Mouse (Mus musculus): ENCODE results near the gene Hoxa2. TPM values are rescaled to one million over a fixed set of nuclear protein-coding genes. Genes with fewer than 3 reads are reported as not detected.

The Hoxa2 gene
- polyA plus RNA-seq, 1 experiment from 2014 or later: 7.0 TPM

DNA sequence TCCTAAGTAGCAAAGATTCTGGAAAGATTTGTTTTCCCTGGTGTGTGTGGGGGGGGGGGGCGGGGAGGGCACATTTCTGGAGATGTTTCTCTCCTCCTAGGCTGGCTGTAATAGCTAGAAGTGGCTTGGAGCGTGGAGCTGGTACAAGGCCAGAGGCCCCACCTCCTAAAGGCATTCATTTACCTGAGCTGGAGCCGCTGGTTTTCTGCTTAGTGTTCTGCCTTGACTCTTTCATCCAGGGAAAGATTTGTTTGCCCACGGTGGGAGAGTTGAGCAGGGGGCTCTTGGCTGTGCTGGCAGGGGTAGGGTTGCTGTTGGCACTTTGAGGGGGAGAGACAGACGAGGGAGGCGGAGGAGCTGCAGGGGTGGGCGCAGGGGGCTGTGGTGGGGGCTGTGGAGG, 7.3 kb upstream of the Hoxa2 start:
- Histone ChIP-seq H3K9me3 (ENCODE audit: control insufficient read depth, low read length) (no peaks in the 10 kb centered on the region), H3K4me3 (ENCODE audit: low read depth, low read length) (peak overlapping the region; percentile 25), H3K4me2 (ENCODE audit: low read depth, low read length) (peak overlapping the region; percentile 65), H3K27ac (ENCODE audit: low read depth, low read length) (peak overlapping the region; percentile 93), H3K27me3 (ENCODE audit: control insufficient read depth, insufficient read depth, low read length) (no peaks in the 10 kb centered on the region), H3K36me3 (ENCODE audit: control insufficient read depth, insufficient read depth, low read length) (peaks cover 7% of the 10 kb centered on the region; the same call in 1 of the 2 replicates), H3K4me1 (ENCODE audit: control insufficient read depth, insufficient read depth, low read length) (peaks cover 83% of the 10 kb centered on the region), H3K9ac (replicated peaks; ENCODE audit: low read depth, low read length) (peak overlapping the region; percentile 64)
- 6% methylated on average over 7 of the region's 7 CpGs for WGBS
- ATAC-seq (ENCODE audit: low read depth): no peak; the same call in 1 of the 2 replicates

DNA sequence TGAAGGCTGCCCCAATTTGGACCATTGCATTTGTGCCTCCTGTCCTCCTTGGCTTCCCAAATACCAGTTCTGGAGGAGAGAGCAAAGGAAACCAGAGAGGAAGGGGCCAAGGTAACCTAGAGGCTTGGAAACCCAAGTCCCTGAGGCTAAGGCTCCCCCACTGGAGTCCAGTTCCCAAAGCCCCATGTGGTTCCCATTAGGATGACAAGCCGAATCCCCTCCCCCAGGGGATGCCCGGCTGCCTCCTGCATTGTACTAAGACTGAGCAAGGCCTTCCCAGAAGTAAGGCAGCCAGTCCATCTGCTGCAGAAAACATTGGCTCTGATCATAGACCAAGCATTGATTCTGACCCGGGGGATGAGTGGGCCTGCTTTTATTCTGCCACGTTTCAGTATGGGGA, 6.7 kb upstream of the Hoxa2 start:
- H3K27ac ChIP-seq (ENCODE audit: low read depth, low read length): peak overlapping the region; percentile 93

DNA sequence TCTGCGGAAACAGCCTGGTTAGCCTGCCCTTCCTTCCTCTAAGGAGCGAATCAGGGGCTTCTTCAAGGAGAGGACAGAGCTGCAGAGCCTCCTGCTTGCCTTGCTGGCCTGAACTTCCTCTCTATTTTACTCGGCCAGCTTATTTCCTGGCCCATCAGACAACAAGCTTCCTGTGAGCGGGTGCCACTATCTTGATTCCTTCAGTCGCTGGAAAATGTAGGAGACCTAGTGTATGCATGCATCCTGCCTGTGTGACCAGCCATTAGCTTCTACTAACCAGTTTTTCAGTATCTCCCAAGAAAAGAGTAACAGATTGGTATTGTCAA, 6.2 kb upstream of the Hoxa2 start:
- Histone ChIP-seq H3K4me3 (ENCODE audit: low read depth, low read length) (no peak overlapping the region), H3K36me3 (ENCODE audit: control insufficient read depth, insufficient read depth, low read length) (peaks cover 7% of the 10 kb centered on the region; the same call in 1 of the 2 replicates), H3K27ac (ENCODE audit: low read depth, low read length) (peak overlapping the region; percentile 93), H3K27me3 (ENCODE audit: control insufficient read depth, insufficient read depth, low read length) (no peaks in the 10 kb centered on the region), H3K9me3 (ENCODE audit: control insufficient read depth, low read length) (no peaks in the 10 kb centered on the region), H3K4me1 (ENCODE audit: control insufficient read depth, insufficient read depth, low read length) (peaks cover 85% of the 10 kb centered on the region), H3K4me2 (ENCODE audit: low read depth, low read length) (peak overlapping the region; percentile 65), H3K9ac (replicated peaks; ENCODE audit: low read depth, low read length) (peak overlapping the region; percentile 33)
- 10% methylated on average over 5 of the region's 5 CpGs for WGBS
- no peak for ATAC-seq (ENCODE audit: low read depth)

More for the DNA sequence above, 6.7 kb upstream of the Hoxa2 start:
- H3K9me3 ChIP-seq (ENCODE audit: control insufficient read depth, low read length): no peaks in the 10 kb centered on the region
- WGBS: 1% methylated on average over 4 of the region's 4 CpGs
- no peak for ATAC-seq (ENCODE audit: low read depth)
- no peak overlapping the region for H3K4me3 ChIP-seq (ENCODE audit: low read depth, low read length)
- H3K27me3 ChIP-seq (ENCODE audit: control insufficient read depth, insufficient read depth, low read length): no peaks in the 10 kb centered on the region
- peaks cover 85% of the 10 kb centered on the region for H3K4me1 ChIP-seq (ENCODE audit: control insufficient read depth, insufficient read depth, low read length)
- H3K4me2 ChIP-seq (ENCODE audit: low read depth, low read length): peak overlapping the region; percentile 65; the same call in 1 of the 2 replicates
- peak overlapping the region; percentile 33; the same call in 1 of the 2 replicates for H3K9ac ChIP-seq (replicated peaks; ENCODE audit: low read depth, low read length)
- peaks cover 7% of the 10 kb centered on the region; the same call in 1 of the 2 replicates for H3K36me3 ChIP-seq (ENCODE audit: control insufficient read depth, insufficient read depth, low read length)

DNA sequence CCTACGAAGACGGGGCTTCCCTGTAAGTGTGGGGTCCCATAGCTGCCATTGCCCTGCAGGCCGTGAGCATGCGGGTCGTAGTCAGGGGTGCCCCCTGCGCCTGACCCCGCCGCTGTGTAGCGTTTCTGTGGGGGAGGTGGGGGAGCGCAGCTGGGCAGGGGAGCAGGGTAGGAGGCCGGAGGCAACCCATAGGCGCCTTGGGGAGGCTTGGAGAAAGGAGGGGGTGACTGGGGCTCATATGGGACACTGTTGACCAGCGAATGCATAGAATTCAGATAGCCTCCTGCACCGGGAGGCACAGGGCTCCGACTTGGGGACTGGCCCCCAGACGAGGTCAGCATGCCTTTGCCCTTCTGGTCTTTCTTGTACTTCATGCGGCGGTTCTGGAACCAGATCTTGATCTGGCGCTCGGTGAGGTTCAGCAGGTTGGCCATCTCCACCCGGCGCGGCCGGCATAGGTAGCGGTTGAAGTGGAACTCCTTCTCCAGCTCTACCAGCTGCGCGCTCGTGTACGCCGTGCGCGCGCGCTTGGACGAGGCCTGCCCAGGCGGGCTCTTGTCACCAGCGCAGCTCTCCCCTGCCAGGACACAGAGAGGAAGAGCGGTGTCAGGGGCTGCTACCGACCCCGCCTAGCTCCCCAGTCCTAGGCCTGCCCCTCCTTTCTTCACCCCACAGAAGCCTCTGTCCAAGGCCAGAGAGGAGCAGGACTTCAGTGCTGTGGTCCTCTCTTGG, 5.7 kb upstream of the Hoxa2 start:
- ATAC-seq (ENCODE audit: low read depth): no peak
- 6% methylated on average over 40 of the region's 40 CpGs for WGBS
- Histone ChIP-seq H3K4me2 (ENCODE audit: low read depth, low read length) (peak overlapping the region; percentile 65), H3K4me3 (ENCODE audit: low read depth, low read length) (no peak overlapping the region; the same call in 1 of the 2 replicates), H3K36me3 (ENCODE audit: control insufficient read depth, insufficient read depth, low read length) (peaks cover 7% of the 10 kb centered on the region; the same call in 1 of the 2 replicates), H3K27ac (ENCODE audit: low read depth, low read length) (peak overlapping the region; percentile 93), H3K27me3 (ENCODE audit: control insufficient read depth, insufficient read depth, low read length) (no peaks in the 10 kb centered on the region), H3K9me3 (ENCODE audit: control insufficient read depth, low read length) (no peaks in the 10 kb centered on the region), H3K4me1 (ENCODE audit: control insufficient read depth, insufficient read depth, low read length) (peaks cover 85% of the 10 kb centered on the region), H3K9ac (replicated peaks; ENCODE audit: low read depth, low read length) (peak overlapping the region; percentile 33)

DNA sequence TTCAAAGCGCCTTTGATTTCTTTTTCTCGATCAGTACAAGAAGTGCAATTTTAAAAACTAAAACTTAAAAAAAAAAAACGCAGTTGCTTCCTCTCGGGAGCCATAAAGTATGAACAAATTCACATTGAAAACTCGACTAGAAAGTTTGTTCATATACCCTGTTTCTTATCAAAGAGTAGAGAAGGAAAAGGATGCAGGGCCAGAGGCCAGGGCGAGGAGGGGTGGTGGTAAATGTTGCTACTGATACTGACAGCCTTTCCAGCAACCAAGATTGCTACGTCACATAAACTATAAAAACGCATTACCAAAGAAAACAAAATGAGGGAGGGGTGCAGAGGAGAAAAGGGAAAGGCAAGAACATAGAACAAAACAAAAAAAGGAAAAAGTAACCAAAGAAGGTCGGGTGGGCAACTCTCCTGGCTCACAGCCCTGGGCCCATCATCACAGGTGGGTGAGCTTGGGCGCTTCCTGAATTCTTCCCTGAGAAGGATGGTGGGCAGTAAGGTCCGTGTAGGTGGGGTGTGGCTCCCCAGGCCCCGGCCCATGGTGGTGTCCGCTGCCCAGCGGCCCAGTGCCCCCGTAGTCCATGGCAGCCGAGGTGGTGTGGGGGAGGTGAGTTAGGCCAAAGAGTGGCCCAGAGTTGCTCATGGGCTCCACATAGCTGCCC, 5.0 kb upstream of the Hoxa2 start:
- ATAC-seq (ENCODE audit: low read depth): no peak
- H3K4me3 ChIP-seq (ENCODE audit: low read depth, low read length): no peak overlapping the region
- peaks cover 7% of the 10 kb centered on the region; the same call in 1 of the 2 replicates for H3K36me3 ChIP-seq (ENCODE audit: control insufficient read depth, insufficient read depth, low read length)
- no peaks in the 10 kb centered on the region for H3K27me3 ChIP-seq (ENCODE audit: control insufficient read depth, insufficient read depth, low read length)
- H3K9me3 ChIP-seq (ENCODE audit: control insufficient read depth, low read length): no peaks in the 10 kb centered on the region
- peak overlapping the region; percentile 93 for H3K27ac ChIP-seq (ENCODE audit: low read depth, low read length)
- peak overlapping the region; percentile 33 for H3K9ac ChIP-seq (replicated peaks; ENCODE audit: low read depth, low read length)
- H3K4me1 ChIP-seq (ENCODE audit: control insufficient read depth, insufficient read depth, low read length): peaks cover 87% of the 10 kb centered on the region
- WGBS: 11% methylated on average over 16 of the region's 16 CpGs
- peak overlapping the region; percentile 65 for H3K4me2 ChIP-seq (ENCODE audit: low read depth, low read length)

DNA sequence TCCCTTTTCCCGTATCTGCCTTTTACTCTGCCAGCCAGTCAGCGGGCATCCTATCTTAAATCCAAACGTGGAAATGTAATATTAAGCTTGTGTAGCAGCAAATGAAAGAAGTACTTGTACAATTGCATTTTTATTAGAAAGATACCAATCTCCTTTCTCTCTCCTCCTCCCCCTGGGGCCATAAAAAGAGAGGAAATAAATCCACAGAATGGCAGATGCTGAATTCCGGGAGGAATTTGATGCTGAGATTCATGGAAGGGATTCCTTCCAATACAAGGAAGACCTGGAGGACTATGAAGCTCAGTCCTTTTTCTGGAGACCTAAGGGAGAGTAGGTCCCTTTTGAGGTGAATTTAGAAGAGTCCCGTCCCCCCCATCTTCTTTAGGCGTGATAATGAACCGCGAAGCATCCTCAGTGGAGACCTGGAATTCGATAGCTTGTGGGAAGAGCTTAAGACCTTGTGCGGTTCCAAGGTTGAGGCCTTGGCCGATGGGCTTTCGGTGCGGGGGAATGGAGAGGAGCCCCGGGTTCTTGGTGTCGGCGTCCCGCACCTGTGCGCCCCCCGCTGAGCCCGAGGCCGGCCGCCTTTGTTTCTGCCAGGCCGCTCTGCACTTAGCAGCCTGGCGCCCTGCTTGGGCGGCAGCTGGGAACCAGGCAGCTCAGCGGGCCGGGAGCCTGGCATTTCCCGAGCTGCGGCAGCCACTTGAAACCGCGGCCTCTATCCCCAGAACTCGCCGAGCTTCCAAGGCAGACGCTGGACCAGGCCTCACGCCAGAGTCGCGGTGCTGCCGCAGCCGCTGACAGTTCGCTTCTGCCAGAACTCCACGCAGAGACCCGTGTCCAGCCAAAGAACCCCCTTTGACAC, 3.8 kb upstream of the Hoxa2 start:
- Histone ChIP-seq H3K9me3 (ENCODE audit: control insufficient read depth, low read length) (no peaks in the 10 kb centered on the region), H3K36me3 (ENCODE audit: control insufficient read depth, insufficient read depth, low read length) (peaks cover 7% of the 10 kb centered on the region; the same call in 1 of the 2 replicates), H3K27ac (ENCODE audit: low read depth, low read length) (peak overlapping the region; percentile 99), H3K4me3 (ENCODE audit: low read depth, low read length) (peak overlapping the region; percentile 26), H3K9ac (replicated peaks; ENCODE audit: low read depth, low read length) (peak overlapping the region; percentile 75), H3K27me3 (ENCODE audit: control insufficient read depth, insufficient read depth, low read length) (no peaks in the 10 kb centered on the region), H3K4me2 (ENCODE audit: low read depth, low read length) (peak overlapping the region; percentile 65), H3K4me1 (ENCODE audit: control insufficient read depth, insufficient read depth, low read length) (peaks cover 91% of the 10 kb centered on the region)
- ATAC-seq (ENCODE audit: low read depth): no peak
- WGBS: under 1% methylated on average over 42 of the region's 42 CpGs

DNA sequence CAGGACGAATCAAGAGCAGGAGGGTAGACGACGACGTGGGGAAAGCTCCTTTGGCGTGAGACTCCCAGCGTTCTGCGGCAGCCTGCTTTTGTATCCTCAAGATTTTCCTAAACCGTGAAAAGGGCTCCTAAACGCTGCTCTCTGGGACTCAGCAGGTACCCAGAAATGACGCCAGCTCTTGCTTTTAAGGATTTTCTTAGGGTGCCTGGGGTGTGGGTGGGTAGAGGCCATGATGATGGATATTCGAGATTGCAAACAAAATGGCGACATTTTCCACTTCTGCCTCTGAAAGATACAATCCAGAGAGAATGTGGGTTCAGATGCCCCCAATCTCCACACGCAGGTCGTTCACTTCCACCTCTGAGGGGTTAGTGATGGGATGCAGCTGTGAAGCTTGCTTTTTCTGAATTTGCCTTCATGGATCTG, 3.1 kb upstream of the Hoxa2 start:
- Histone ChIP-seq H3K9me3 (ENCODE audit: control insufficient read depth, low read length) (no peaks in the 10 kb centered on the region), H3K9ac (replicated peaks; ENCODE audit: low read depth, low read length) (peak overlapping the region; percentile 75), H3K4me3 (ENCODE audit: low read depth, low read length) (peak overlapping the region; percentile 26), H3K27me3 (ENCODE audit: control insufficient read depth, insufficient read depth, low read length) (no peaks in the 10 kb centered on the region), H3K36me3 (ENCODE audit: control insufficient read depth, insufficient read depth, low read length) (peaks cover 7% of the 10 kb centered on the region; the same call in 1 of the 2 replicates), H3K4me1 (ENCODE audit: control insufficient read depth, insufficient read depth, low read length) (peaks cover 90% of the 10 kb centered on the region), H3K27ac (ENCODE audit: low read depth, low read length) (peak overlapping the region; percentile 99), H3K4me2 (ENCODE audit: low read depth, low read length) (peak overlapping the region; percentile 65)
- no peak for ATAC-seq (ENCODE audit: low read depth)
- 10% methylated on average over 14 of the region's 14 CpGs for WGBS

DNA sequence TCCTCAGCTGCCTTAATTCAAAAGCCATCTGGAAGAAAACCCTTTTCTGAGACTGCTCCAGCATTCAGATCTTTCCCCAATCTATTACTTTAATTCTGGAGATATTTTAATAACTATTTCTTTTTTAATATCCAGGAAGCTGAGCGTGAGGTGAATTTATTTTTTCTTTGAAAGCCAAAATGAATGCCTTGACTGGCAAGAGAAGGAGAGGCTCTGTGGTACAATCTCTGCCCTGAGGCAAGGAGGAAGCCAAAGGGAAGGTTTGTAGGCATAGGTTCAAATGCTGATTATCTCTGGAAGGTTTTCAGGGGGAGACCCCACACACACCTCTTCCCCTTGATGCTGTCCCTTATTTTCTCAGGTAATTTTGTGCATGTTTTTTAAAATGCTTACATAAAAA, 2.5 kb upstream of the Hoxa2 start:
- H3K4me2 ChIP-seq (ENCODE audit: low read depth, low read length): peak overlapping the region; percentile 65
- H3K4me1 ChIP-seq (ENCODE audit: control insufficient read depth, insufficient read depth, low read length): peaks cover 84% of the 10 kb centered on the region
- ATAC-seq (ENCODE audit: low read depth): no peak
- H3K9ac ChIP-seq (replicated peaks; ENCODE audit: low read depth, low read length): peak overlapping the region; percentile 75
- WGBS: 20% methylated on average over 1 of the region's 1 CpGs
- no peaks in the 10 kb centered on the region for H3K9me3 ChIP-seq (ENCODE audit: control insufficient read depth, low read length)
- H3K4me3 ChIP-seq (ENCODE audit: low read depth, low read length): peak overlapping the region; percentile 26; the same call in 1 of the 2 replicates
- peaks cover 7% of the 10 kb centered on the region; the same call in 1 of the 2 replicates for H3K36me3 ChIP-seq (ENCODE audit: control insufficient read depth, insufficient read depth, low read length)
- peak overlapping the region; percentile 99 for H3K27ac ChIP-seq (ENCODE audit: low read depth, low read length)
- H3K27me3 ChIP-seq (ENCODE audit: control insufficient read depth, insufficient read depth, low read length): no peaks in the 10 kb centered on the region

All from neural tube, embryonic 14.5 days (tissue).